Mouse (Mus musculus) thymus, postnatal 0 days (tissue): ENCODE results near the gene Fgfr2. TPM values are rescaled to one million over a fixed set of nuclear protein-coding genes. Genes with fewer than 3 reads are reported as not detected.
"Not testable (repeated sequence)": the region's sequence is repeated elsewhere in the genome, so short reads cannot be mapped to it uniquely, and the experiment has no call there.

Experiments used
- DNase-seq: peaks from one replicate; pipeline ENCODE4 v3.0.0-alpha.2; 2015; ENCODE audit warnings: low spot score
- polyA plus RNA-seq: library from polyadenylated mRNA; unstranded; fragments of >200 nt; fragmentation: Nextera tagmentation; extraction: Ambion mirVana; gene quantifications from 2 replicates; pipeline ENCODE4 v1.2.1, GENCODE M21; 2015

The Fgfr2 gene
- polyA plus RNA-seq, 1 experiment from 2014 or later, result 23.6 TPM

GRCm38 (mm10) chr7:132480696-132481306 lies 642.3 kb downstream of the Fgfr2 start:
- DNase-seq, result no peak

- DNase-seq, result no peak
These were observed 644.8 kb downstream of the Fgfr2 start for GRCm38 (mm10) chr7:132478295-132478809.

GRCm38 (mm10) chr7:132477753-132478152 lies 645.4 kb downstream of the Fgfr2 start:
- no peak for DNase-seq

GRCm38 (mm10) chr7:132476491-132476890 lies 646.7 kb downstream of the Fgfr2 start:
- no peak for DNase-seq

- DNase-seq, result peak; percentile 65
These were observed 648.1 kb downstream of the Fgfr2 start for GRCm38 (mm10) chr7:132475069-132475468.

GRCm38 (mm10) chr7:132471327-132471726 lies 651.8 kb downstream of the Fgfr2 start:
- DNase-seq, result peak; percentile 44

GRCm38 (mm10) chr7:132468391-132468790 lies 654.8 kb downstream of the Fgfr2 start:
- no peak for DNase-seq

- DNase-seq, result no peak
These were observed 657.3 kb downstream of the Fgfr2 start for GRCm38 (mm10) chr7:132465897-132466296.

- DNase-seq, result no peak
These were observed 658.3 kb downstream of the Fgfr2 start for GRCm38 (mm10) chr7:132464894-132465293.

- no peak for DNase-seq
These were observed 664.7 kb downstream of the Fgfr2 start for GRCm38 (mm10) chr7:132458493-132458892.

GRCm38 (mm10) chr7:132455071-132455720 lies 668.0 kb downstream of the Fgfr2 start:
- DNase-seq, result no peak

- DNase-seq, result no peak
These were observed 673.0 kb downstream of the Fgfr2 start for GRCm38 (mm10) chr7:132449891-132450735.

GRCm38 (mm10) chr7:132448511-132449154 lies 674.5 kb downstream of the Fgfr2 start:
- DNase-seq, result no peak

- DNase-seq, result no peak
These were observed 675.6 kb downstream of the Fgfr2 start for GRCm38 (mm10) chr7:132447558-132447957.

GRCm38 (mm10) chr7:132446841-132447240 lies 676.3 kb downstream of the Fgfr2 start:
- DNase-seq, result no peak

GRCm38 (mm10) chr7:132444221-132444620 lies 678.9 kb downstream of the Fgfr2 start:
- DNase-seq, result no peak

- no peak for DNase-seq
These were observed 679.4 kb downstream of the Fgfr2 start for GRCm38 (mm10) chr7:132443769-132444168.

- no peak for DNase-seq
These were observed 680.0 kb downstream of the Fgfr2 start for GRCm38 (mm10) chr7:132443134-132443533.

- DNase-seq, result not testable (repeated sequence)
These were observed 680.9 kb downstream of the Fgfr2 start for GRCm38 (mm10) chr7:132442133-132442763.

GRCm38 (mm10) chr7:132439916-132440315 lies 683.2 kb downstream of the Fgfr2 start:
- DNase-seq, result no peak

GRCm38 (mm10) chr7:132438060-132438459 lies 685.1 kb downstream of the Fgfr2 start:
- DNase-seq, result no peak
